Mouse (Mus musculus) hematopoietic stem cell, adult 5-6 weeks (primary cell): ENCODE measurements at regions not wholly inside any gene's neighbourhood (a gene's known extent, or its start where the extent isn't known, plus 50 kb on each side); places are given as distances from the start of the nearest gene placed in this dataset.

Experiments used
- ATAC-seq, 2 experiments: fragments of 125-278 bp in 1 of 2; replicated peaks in 1 of 2; 2 replicates each; pipeline ENCODE4 v1.8.0; 2016 to 2017; ENCODE audit warnings: inconsistent platforms in 2 of 2, mild to moderate bottlenecking in 2 of 2, moderate number of reproducible peaks in 2 of 2, low read depth in 1 of 2, moderate TSS enrichment in 1 of 2; ENCODE audit not compliant: low FRiP score in 2 of 2, poor library complexity in 2 of 2, severe bottlenecking in 2 of 2, insufficient read depth in 1 of 2, low TSS enrichment in 1 of 2

DNA sequence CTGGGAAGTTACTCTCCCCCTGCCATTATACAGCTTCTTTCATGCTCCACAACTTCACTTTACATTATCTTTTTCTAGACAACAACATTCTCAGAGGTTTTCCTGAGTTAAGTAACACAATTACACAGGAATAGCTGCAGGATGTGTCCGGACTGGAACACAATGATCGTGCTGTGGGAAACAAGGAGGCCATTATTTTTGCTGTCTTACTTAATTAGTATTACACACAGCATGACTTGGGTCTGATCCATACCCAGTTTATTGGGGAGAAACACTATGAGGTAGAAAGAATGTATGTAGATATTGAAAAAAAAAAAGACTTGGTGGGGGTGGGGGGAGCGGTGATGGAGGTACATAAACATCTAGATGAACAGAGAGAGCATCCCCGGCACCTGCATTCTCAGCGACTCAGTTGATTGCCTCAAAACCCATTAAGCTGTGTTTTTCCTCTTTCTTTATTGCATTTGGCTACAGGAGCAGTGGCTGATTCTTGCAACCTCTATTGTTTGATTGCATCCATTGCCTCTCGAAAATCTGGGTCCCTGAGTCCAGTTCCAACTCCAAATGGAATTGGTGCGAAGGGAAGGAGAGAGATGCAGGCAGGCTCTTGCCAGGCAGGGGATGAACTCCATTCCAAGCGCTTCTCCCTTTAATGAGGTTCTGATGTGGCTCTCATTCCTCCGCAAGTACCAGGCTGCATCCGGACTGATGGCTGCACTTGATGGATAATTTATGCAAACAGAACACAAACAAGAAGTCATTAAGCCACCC, 529.8 kb downstream of the Slc4a3 start:
- no peak for ATAC-seq

GRCm38 (mm10) chr1:76080241-76080640, 534.2 kb downstream of the Slc4a3 start:
- no peak for ATAC-seq

- ATAC-seq: no peak
Observed at GRCm38 (mm10) chr1:76081700-76082099, 535.6 kb downstream of the Slc4a3 start.

DNA sequence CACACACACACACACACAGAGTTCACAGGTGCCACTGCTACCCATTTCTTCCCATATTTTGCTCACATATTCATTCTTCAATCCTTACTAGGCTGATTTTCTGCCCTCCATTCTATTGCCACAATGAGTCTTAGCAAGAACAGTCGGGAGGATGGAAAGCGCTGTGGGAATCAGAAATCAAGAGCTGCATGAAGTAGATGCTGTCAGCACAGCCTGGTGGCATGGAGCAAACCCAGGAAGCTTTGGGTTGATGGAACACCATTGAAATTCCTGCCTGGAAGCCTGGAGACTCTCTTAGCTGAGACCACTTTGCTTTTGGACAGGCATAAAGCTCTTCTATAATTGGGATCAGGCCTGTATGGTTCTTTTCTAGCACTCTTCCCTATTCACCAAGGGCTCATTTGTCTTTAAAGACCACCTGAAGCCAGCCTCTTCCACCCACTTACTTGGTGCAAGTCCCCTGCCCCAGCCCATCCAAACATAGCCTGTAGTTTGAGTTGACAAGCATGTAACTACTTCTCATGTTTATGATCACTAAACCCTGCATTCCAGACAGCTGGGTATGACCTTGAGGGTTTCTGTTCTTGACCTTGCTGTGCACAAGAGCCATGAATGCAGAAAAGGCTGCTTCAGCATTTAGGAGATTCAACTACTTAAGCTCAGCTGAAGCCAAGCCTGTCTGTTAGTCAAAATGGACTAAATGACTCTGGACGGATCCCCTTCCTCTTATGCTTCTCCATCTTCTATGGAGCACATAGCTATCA, 537.4 kb downstream of the Slc4a3 start:
- ATAC-seq: no peak

GRCm38 (mm10) chr1:76091031-76091430, 545.0 kb downstream of the Slc4a3 start:
- no peak for ATAC-seq

- no peak for ATAC-seq
Observed at GRCm38 (mm10) chr1:76113281-76113680, 567.2 kb downstream of the Slc4a3 start.

GRCm38 (mm10) chr1:76120840-76121239, 574.8 kb downstream of the Slc4a3 start:
- no peak for ATAC-seq

- no peak for ATAC-seq
Observed at GRCm38 (mm10) chr1:76130353-76130752, 584.3 kb downstream of the Slc4a3 start.

DNA sequence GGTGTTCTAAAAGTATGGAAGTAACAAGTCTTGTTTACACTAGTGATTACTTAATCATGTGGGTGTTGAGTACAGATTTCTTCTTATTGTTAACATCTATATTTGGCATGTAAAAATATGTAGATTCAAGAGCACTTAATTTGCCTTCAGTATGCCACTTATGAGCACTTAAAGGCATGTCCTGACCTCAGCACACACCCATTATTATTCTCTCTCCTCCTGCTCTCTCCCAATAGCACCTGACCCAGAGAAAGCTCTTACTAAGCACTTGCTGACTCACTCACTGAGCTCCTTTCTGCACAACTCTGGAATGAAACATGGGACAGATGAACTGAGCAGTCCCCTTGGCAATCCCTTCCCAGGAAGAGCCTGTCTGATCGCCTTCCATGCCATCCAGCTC, 590.7 kb downstream of the Slc4a3 start:
- ATAC-seq: no peak

GRCm38 (mm10) chr1:76137701-76138100, 591.6 kb downstream of the Slc4a3 start:
- ATAC-seq: no peak

DNA sequence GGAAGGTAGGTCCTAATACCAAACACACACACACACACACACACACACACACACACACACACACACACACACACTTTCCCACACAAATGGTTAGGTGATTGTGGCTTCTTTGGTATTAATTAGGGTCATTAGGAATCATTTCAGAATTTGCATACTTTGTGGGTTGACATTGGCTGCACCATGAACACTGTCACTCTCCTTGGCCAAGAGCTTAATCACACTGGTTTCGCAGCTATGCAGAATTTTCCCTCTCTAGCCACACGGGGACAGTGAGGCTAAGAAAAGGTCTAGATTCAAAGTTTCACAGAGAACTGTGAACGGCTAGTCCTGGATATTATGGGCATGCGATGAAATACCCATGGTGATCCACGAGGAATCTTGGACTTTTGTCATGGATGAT, 597.5 kb downstream of the Slc4a3 start:
- no peak for ATAC-seq

GRCm38 (mm10) chr1:76148963-76149362, 602.9 kb downstream of the Slc4a3 start:
- ATAC-seq: no peak

- ATAC-seq: no peak
Observed at GRCm38 (mm10) chr1:76156291-76156690, 610.2 kb downstream of the Slc4a3 start.

- ATAC-seq: no peak
Observed at GRCm38 (mm10) chr1:76167486-76167885, 621.4 kb downstream of the Slc4a3 start.

- no peak for ATAC-seq
Observed at GRCm38 (mm10) chr1:76181181-76181580, 635.1 kb downstream of the Slc4a3 start.

GRCm38 (mm10) chr1:76194844-76195243, 648.8 kb downstream of the Slc4a3 start:
- ATAC-seq: no peak

DNA sequence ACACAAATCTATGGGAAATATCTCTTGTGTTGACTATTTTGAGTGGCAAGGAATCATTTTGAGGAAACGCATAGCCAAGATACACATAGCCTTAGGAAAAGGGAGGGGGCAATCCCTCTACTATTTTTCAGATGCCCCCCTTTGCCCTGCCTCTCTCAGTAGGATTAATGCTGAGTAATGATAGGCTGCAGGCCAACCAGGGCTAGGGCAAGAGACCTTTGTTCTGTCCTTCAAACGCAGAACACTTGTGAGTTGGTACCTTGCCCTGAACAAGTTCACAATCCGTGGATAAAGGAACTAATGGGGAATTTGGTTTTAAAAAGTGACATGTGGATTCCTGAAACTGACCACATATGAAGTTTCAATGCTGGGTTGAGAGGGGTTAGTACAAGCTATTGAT, 651.6 kb downstream of the Slc4a3 start:
- ATAC-seq: no peak

- no peak for ATAC-seq
Observed at GRCm38 (mm10) chr1:76200906-76201305, 654.8 kb downstream of the Slc4a3 start.

DNA sequence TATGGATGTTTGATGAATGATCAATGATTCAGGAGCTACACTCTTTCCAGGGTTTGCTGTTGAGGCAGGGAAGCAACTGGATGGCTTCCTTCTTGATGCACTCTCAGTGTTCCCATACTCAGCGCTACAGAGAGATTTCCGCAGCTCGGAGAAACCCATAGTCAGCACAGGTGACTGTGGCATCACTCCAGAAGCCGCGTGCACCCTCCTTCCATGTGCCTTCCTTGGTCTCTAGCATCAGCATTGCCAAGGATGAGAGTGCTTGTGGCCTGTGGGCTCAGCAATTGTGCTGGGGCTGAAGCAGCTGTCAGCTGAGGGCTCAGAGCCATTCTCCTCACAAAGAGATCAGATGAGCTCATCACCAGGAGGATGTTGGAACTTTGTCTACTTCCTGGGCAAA, 666.4 kb downstream of the Slc4a3 start:
- no peak for ATAC-seq
